15 mouse cellular contexts compared by ENCODE assay signal in genomic region chr8:127514810-127515735, GRCm38 (mm10).
A peak's percentile ranks its signal among the peaks of the same experiment; 100 is the strongest.
DNase-seq lines count a peak whose midpoint lies in the region; ATAC-seq and TF ChIP-seq lines count a peak whose summit lies in the region.
"Had no signal": no experiment of that assay in that cellular context is flagged by ENCODE, and none has a peak within 500 bp of the region (broad histone marks: within the 10 kb centered on the region; RNA-seq: fewer than 3 reads in every experiment).

No protein-coding gene starts in this region.

- no peak overlapping the region for H3K4me3 ChIP-seq in gastrocnemius, adult 2 months
- H3K4me3 ChIP-seq in lung, adult 2 months (replicated peaks; ENCODE audit: extremely low read depth, low read depth, low read length): no peak overlapping the region
- no peak overlapping the region for H3K4me3 ChIP-seq in liver, embryonic 12.5 days
- H3K4me3 ChIP-seq: forebrain, embryonic 13.5 days; limb, embryonic 10.5 days; neural tube, embryonic 13.5 days had no signal

- peak; percentile 20 for ATAC-seq in liver, embryonic 12.5 days
- ATAC-seq in monocyte, adult 5-6 weeks (replicated peaks; ENCODE audit: insufficient number of reproducible peaks, low FRiP score, low TSS enrichment, poor library complexity, severe bottlenecking): peak; percentile 36; the same call in 1 of the 2 replicates
- ATAC-seq: forebrain, embryonic 13.5 days had no signal

- H3K36me3 ChIP-seq in liver, embryonic 12.5 days: no peaks in the 10 kb centered on the region
- H3K36me3 ChIP-seq: limb, embryonic 10.5 days; neural tube, embryonic 13.5 days had no signal

- DNase-seq in gastrocnemius, adult 2 months: peak; percentile 50
- DNase-seq in gastrocnemius, postnatal 14 days: no peak
- DNase-seq in lung, postnatal 10 days: peak; percentile 19
- no peak for DNase-seq in lung, adult 2 months
- no peak for DNase-seq in retina, embryonic 14.5 days (ENCODE audit: low spot score)
- no peak for DNase-seq in adrenal gland, postnatal 10 days
- DNase-seq: adrenal gland, adult 2 months; cerebellum, adult 18-20 months; kidney, adult 9 months had no signal

- intact Hi-C loops in gastrocnemius, adult 2 months (cut with DNase I): no loop called here
- intact Hi-C loops in gastrocnemius, postnatal 14 days (cut with DNase I; ENCODE audit: low total_unique reads): no loop called here

- no peaks in the 10 kb centered on the region for H3K27me3 ChIP-seq in liver, embryonic 12.5 days (replicated peaks)
- H3K27me3 ChIP-seq: forebrain, embryonic 13.5 days; neural tube, embryonic 13.5 days had no signal

- H3K9me3 ChIP-seq in liver, embryonic 12.5 days (replicated peaks): no peaks in the 10 kb centered on the region
- H3K9me3 ChIP-seq: forebrain, embryonic 13.5 days; limb, embryonic 10.5 days; neural tube, embryonic 13.5 days had no signal

- WGBS in lung, adult 2 months: 53% methylated on average over 7 of the region's 7 CpGs
- WGBS in liver, embryonic 12.5 days (ENCODE audit: insufficient replicate concordance): 27% methylated on average over 7 of the region's 7 CpGs

- no peaks in the 10 kb centered on the region; the same call in 1 of the 2 replicates for H3K4me1 ChIP-seq in lung, adult 2 months (ENCODE audit: control insufficient read depth, insufficient read depth, low read length)
- peaks cover 58% of the 10 kb centered on the region for H3K4me1 ChIP-seq in liver, embryonic 12.5 days

- peak overlapping the region; percentile 59 for H3K27ac ChIP-seq in gastrocnemius, adult 2 months
- peak overlapping the region; percentile 51 for H3K27ac ChIP-seq in liver, embryonic 12.5 days
- H3K27ac ChIP-seq: forebrain, embryonic 13.5 days; limb, embryonic 10.5 days; neural tube, embryonic 13.5 days had no signal

- H3K9ac ChIP-seq in liver, embryonic 12.5 days: no peak overlapping the region
- H3K9ac ChIP-seq: forebrain, embryonic 13.5 days; lung, embryonic 14.5 days; neural tube, embryonic 13.5 days had no signal

- H3K4me2 ChIP-seq in liver, embryonic 12.5 days: no peak overlapping the region
- H3K4me2 ChIP-seq: forebrain, embryonic 13.5 days; lung, embryonic 14.5 days; neural tube, embryonic 13.5 days had no signal

- no peak for TF ChIP-seq POLR2A in lung, adult 2 months (IDR thresholded peaks at IDR 0.05; ENCODE audit: borderline replicate concordance, extremely low read depth, low read depth, low read length)

- TF ChIP-seq CTCF in gastrocnemius, adult 2 months (IDR thresholded peaks at IDR 0.05): no peak
- no peak for TF ChIP-seq CTCF in lung, adult 2 months (IDR thresholded peaks at IDR 0.05; ENCODE audit: insufficient read depth, low read length)

Comparison
In these comparisons a context has a peak if more than half of its experiments do, and no peak if none do; other contexts are left out.
1. DNase-seq: peak in gastrocnemius, adult 2 months (single experiment) and lung, postnatal 10 days (single experiment); none in gastrocnemius, postnatal 14 days (single experiment), lung, adult 2 months (single experiment), retina, embryonic 14.5 days (single experiment) and adrenal gland, postnatal 10 days (single experiment).